Mouse (Mus musculus): ENCODE measurements at regions not wholly inside any gene's neighbourhood (a gene's known extent, or its start where the extent isn't known, plus 50 kb on each side); places are given as distances from the start of the nearest gene placed in this dataset.

GRCm38 (mm10) chr1:73577019-73577418, 547.2 kb downstream of the Tns1 start:
- TF ChIP-seq POLR2A (IDR thresholded peaks at IDR 0.05; ENCODE audit: extremely low read depth, insufficient read depth, low read length) (no peak), CTCF (IDR thresholded peaks at IDR 0.05; ENCODE audit: low read depth, low read length) (no peak)
- Histone ChIP-seq H3K79me2 (ENCODE audit: control insufficient read depth, insufficient read depth, low read length) (no peaks in the 10 kb centered on the region), H3K27me3 (ENCODE audit: control insufficient read depth, insufficient read depth, low read length) (no peaks in the 10 kb centered on the region), H3K36me3 (ENCODE audit: control insufficient read depth, insufficient read depth, low read length) (no peaks in the 10 kb centered on the region), H3K4me3 (ENCODE audit: insufficient read depth, low read depth, low read length) (no peak overlapping the region), H3K27ac (replicated peaks; ENCODE audit: insufficient read depth, low read depth, low read length) (no peak overlapping the region), H3K9ac (ENCODE audit: low read depth, low read length) (no peak overlapping the region), H3K4me1 (ENCODE audit: control insufficient read depth, insufficient read depth, low read length) (no peaks in the 10 kb centered on the region)
- DNase-seq (ENCODE audit: extremely low read depth, low read depth, low spot score), result no peak
- 81% methylated on average over 1 of the region's 1 CpGs for WGBS

- Histone ChIP-seq H3K4me3 (ENCODE audit: insufficient read depth, low read depth, low read length) (no peak overlapping the region), H3K36me3 (ENCODE audit: control insufficient read depth, insufficient read depth, low read length) (no peaks in the 10 kb centered on the region), H3K9ac (ENCODE audit: low read depth, low read length) (no peak overlapping the region), H3K4me1 (ENCODE audit: control insufficient read depth, insufficient read depth, low read length) (no peaks in the 10 kb centered on the region), H3K79me2 (ENCODE audit: control insufficient read depth, insufficient read depth, low read length) (no peaks in the 10 kb centered on the region), H3K27ac (replicated peaks; ENCODE audit: insufficient read depth, low read depth, low read length) (no peak overlapping the region), H3K27me3 (ENCODE audit: control insufficient read depth, insufficient read depth, low read length) (no peaks in the 10 kb centered on the region)
- no peak for DNase-seq (ENCODE audit: extremely low read depth, low read depth, low spot score)
- 83% methylated on average over 1 of the region's 1 CpGs for WGBS
- no peak for TF ChIP-seq POLR2A (IDR thresholded peaks at IDR 0.05; ENCODE audit: extremely low read depth, insufficient read depth, low read length)
- no peak for TF ChIP-seq CTCF (IDR thresholded peaks at IDR 0.05; ENCODE audit: low read depth, low read length)
These were observed 548.6 kb downstream of the Tns1 start for GRCm38 (mm10) chr1:73575694-73576093.

GRCm38 (mm10) chr1:73570944-73571343, 553.3 kb downstream of the Tns1 start:
- H3K4me1 ChIP-seq (ENCODE audit: control insufficient read depth, insufficient read depth, low read length), result no peaks in the 10 kb centered on the region
- WGBS, result 95% methylated on average over 3 of the region's 3 CpGs
- no peak overlapping the region for H3K27ac ChIP-seq (replicated peaks; ENCODE audit: insufficient read depth, low read depth, low read length)
- no peak overlapping the region for H3K4me3 ChIP-seq (ENCODE audit: insufficient read depth, low read depth, low read length)
- no peak for TF ChIP-seq POLR2A (IDR thresholded peaks at IDR 0.05; ENCODE audit: extremely low read depth, insufficient read depth, low read length)
- TF ChIP-seq CTCF (IDR thresholded peaks at IDR 0.05; ENCODE audit: low read depth, low read length), result no peak
- no peaks in the 10 kb centered on the region for H3K79me2 ChIP-seq (ENCODE audit: control insufficient read depth, insufficient read depth, low read length)
- no peak overlapping the region for H3K9ac ChIP-seq (ENCODE audit: low read depth, low read length)
- DNase-seq (ENCODE audit: extremely low read depth, low read depth, low spot score), result no peak
- H3K27me3 ChIP-seq (ENCODE audit: control insufficient read depth, insufficient read depth, low read length), result no peaks in the 10 kb centered on the region
- no peaks in the 10 kb centered on the region for H3K36me3 ChIP-seq (ENCODE audit: control insufficient read depth, insufficient read depth, low read length)

GRCm38 (mm10) chr1:73566770-73567169, 551.1 kb upstream of the Tnp1 start:
- WGBS, result 85% methylated on average over 3 of the region's 3 CpGs
- H3K36me3 ChIP-seq (ENCODE audit: control insufficient read depth, insufficient read depth, low read length), result no peaks in the 10 kb centered on the region
- no peak for DNase-seq (ENCODE audit: extremely low read depth, low read depth, low spot score)
- no peak for TF ChIP-seq POLR2A (IDR thresholded peaks at IDR 0.05; ENCODE audit: extremely low read depth, insufficient read depth, low read length)
- TF ChIP-seq CTCF (IDR thresholded peaks at IDR 0.05; ENCODE audit: low read depth, low read length), result no peak
- H3K27ac ChIP-seq (replicated peaks; ENCODE audit: insufficient read depth, low read depth, low read length), result no peak overlapping the region
- no peaks in the 10 kb centered on the region for H3K27me3 ChIP-seq (ENCODE audit: control insufficient read depth, insufficient read depth, low read length)
- H3K9ac ChIP-seq (ENCODE audit: low read depth, low read length), result no peak overlapping the region
- no peaks in the 10 kb centered on the region for H3K79me2 ChIP-seq (ENCODE audit: control insufficient read depth, insufficient read depth, low read length)
- no peaks in the 10 kb centered on the region for H3K4me1 ChIP-seq (ENCODE audit: control insufficient read depth, insufficient read depth, low read length)
- no peak overlapping the region for H3K4me3 ChIP-seq (ENCODE audit: insufficient read depth, low read depth, low read length)

GRCm38 (mm10) chr1:73560594-73560993, 544.9 kb upstream of the Tnp1 start:
- no peak for DNase-seq (ENCODE audit: extremely low read depth, low read depth, low spot score)
- TF ChIP-seq CTCF (IDR thresholded peaks at IDR 0.05; ENCODE audit: low read depth, low read length), result no peak
- no peak for TF ChIP-seq POLR2A (IDR thresholded peaks at IDR 0.05; ENCODE audit: extremely low read depth, insufficient read depth, low read length)
- Histone ChIP-seq H3K4me1 (ENCODE audit: control insufficient read depth, insufficient read depth, low read length) (no peaks in the 10 kb centered on the region), H3K9ac (ENCODE audit: low read depth, low read length) (no peak overlapping the region), H3K27me3 (ENCODE audit: control insufficient read depth, insufficient read depth, low read length) (no peaks in the 10 kb centered on the region), H3K36me3 (ENCODE audit: control insufficient read depth, insufficient read depth, low read length) (no peaks in the 10 kb centered on the region), H3K4me3 (ENCODE audit: insufficient read depth, low read depth, low read length) (no peak overlapping the region), H3K27ac (replicated peaks; ENCODE audit: insufficient read depth, low read depth, low read length) (no peak overlapping the region), H3K79me2 (ENCODE audit: control insufficient read depth, insufficient read depth, low read length) (no peaks in the 10 kb centered on the region)
- 95% methylated on average over 1 of the region's 1 CpGs for WGBS

- Histone ChIP-seq H3K9ac (ENCODE audit: low read depth, low read length) (no peak overlapping the region), H3K36me3 (ENCODE audit: control insufficient read depth, insufficient read depth, low read length) (no peaks in the 10 kb centered on the region), H3K4me3 (ENCODE audit: insufficient read depth, low read depth, low read length) (no peak overlapping the region), H3K79me2 (ENCODE audit: control insufficient read depth, insufficient read depth, low read length) (no peaks in the 10 kb centered on the region), H3K27ac (replicated peaks; ENCODE audit: insufficient read depth, low read depth, low read length) (no peak overlapping the region), H3K27me3 (ENCODE audit: control insufficient read depth, insufficient read depth, low read length) (no peaks in the 10 kb centered on the region), H3K4me1 (ENCODE audit: control insufficient read depth, insufficient read depth, low read length) (no peaks in the 10 kb centered on the region)
- DNase-seq (ENCODE audit: extremely low read depth, low read depth, low spot score), result no peak
- no peak for TF ChIP-seq POLR2A (IDR thresholded peaks at IDR 0.05; ENCODE audit: extremely low read depth, insufficient read depth, low read length)
- WGBS, result 88% methylated on average over 3 of the region's 3 CpGs
These were observed 532.2 kb upstream of the Tnp1 start for GRCm38 (mm10) chr1:73547877-73548276.

All from liver, adult 2 months (tissue).